Mouse (Mus musculus): ENCODE measurements around the gene Paf1.

DNA sequence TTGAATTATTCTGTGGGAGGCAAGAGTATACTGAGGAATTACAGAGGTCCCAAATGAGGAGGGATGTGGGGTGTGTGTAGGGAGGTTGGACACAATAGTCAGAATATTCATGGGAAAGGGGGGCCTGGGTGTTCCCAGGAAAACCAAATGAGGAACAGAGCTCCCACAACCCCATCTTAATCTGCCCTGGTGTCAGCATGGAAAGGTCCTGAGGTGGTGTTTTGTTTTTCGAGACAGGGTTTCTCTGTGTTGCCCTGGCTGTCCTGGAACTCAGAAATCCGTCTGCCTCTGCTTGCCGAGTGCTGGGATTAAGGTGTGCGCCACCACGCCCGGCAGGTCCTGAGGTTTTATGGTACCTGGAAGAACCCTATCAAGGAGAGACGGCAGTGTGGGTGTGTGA lies 34.3 kb upstream of the Paf1 start:
- TF ChIP-seq ZC3H11A (IDR thresholded peaks at IDR 0.05; ENCODE audit: low read depth, low read length): no peak
- TF ChIP-seq TAL1 (IDR thresholded peaks at IDR 0.05; ENCODE audit: low read length): no peak

Measured in MEL (cell line).